Mouse (Mus musculus) stomach, postnatal 0 days (tissue): ENCODE data around the gene Iqcf5.

Experiments
- CTCF ChIP-seq: IDR thresholded peaks from 2 replicates; pipeline ENCODE4 v1.5.1; 2016; ENCODE audit warnings: antibody characterized with exemption, low read depth, mild to moderate bottlenecking, moderate library complexity
- EP300 ChIP-seq: optimal IDR thresholded peaks from 2 replicates; pipeline ENCODE3; 2016; ENCODE audit warnings: antibody characterized with exemption

- TF ChIP-seq CTCF (no peak), EP300 (no peak)
Measured at GRCm38 (mm10) chr9:106478101-106478500, 36.3 kb upstream of the Iqcf5 start.
